Mouse (Mus musculus): Measurements from ENCODE around the gene Ube2g1. TPM values are rescaled to one million over a fixed set of nuclear protein-coding genes. Genes with fewer than 3 reads are reported as not detected.

The Ube2g1 gene
- polyA plus RNA-seq (2012; rRNA removed; ENCODE audit: low replicate concordance), result 7.2 and 12.7 TPM in 2 replicates

GRCm38 (mm10) chr11:72606694-72607407 lies at the start of gene Ube2g1:
Gene Ube2g1 (plus strand): TSS chr11:72607283.

GRCm38 (mm10) chr11:72689551-72690510 lies 82.7 kb downstream of the Ube2g1 start, which contains the start of gene Ankfy1:
Gene Ankfy1 (plus strand): TSS chr11:72690006.

Other genes with a start within 250 kb of the Ube2g1 start
- not detected in 2 replicates for gene Tekt1, start 244.8 kb upstream of the Ube2g1 start, polyA plus RNA-seq (2012; rRNA removed; ENCODE audit: low replicate concordance)
- gene Smtnl2, start 195.6 kb upstream of the Ube2g1 start, polyA plus RNA-seq (2012; rRNA removed; ENCODE audit: low replicate concordance), result 3.9 and 4.8 TPM in 2 replicates
- gene Ggt6, start 171.8 kb upstream of the Ube2g1 start, polyA plus RNA-seq (2012; rRNA removed; ENCODE audit: low replicate concordance), result 39.0 and 66.5 TPM in 2 replicates
- gene Mybbp1a, start 165.9 kb upstream of the Ube2g1 start, polyA plus RNA-seq (2012; rRNA removed; ENCODE audit: low replicate concordance), result 14.4 and 22.7 TPM in 2 replicates
- 69.8 and 92.7 TPM in 2 replicates for gene Spns2, start 117.4 kb upstream of the Ube2g1 start, polyA plus RNA-seq (2012; rRNA removed; ENCODE audit: low replicate concordance)
- gene Spns3, start 56.8 kb upstream of the Ube2g1 start, polyA plus RNA-seq (2012; rRNA removed; ENCODE audit: low replicate concordance), result 3.1 and 8.6 TPM in 2 replicates
- 13.5 and 15.0 TPM in 2 replicates for gene Ankfy1, start 82.7 kb downstream of the Ube2g1 start, polyA plus RNA-seq (2012; rRNA removed; ENCODE audit: low replicate concordance)
- gene Cyb5d2, start 188.9 kb downstream of the Ube2g1 start, polyA plus RNA-seq (2012; rRNA removed; ENCODE audit: low replicate concordance), result 2.1 and 3.0 TPM in 2 replicates
- 48.3 and 72.8 TPM in 2 replicates for gene Zzef1, start 188.9 kb downstream of the Ube2g1 start, polyA plus RNA-seq (2012; rRNA removed; ENCODE audit: low replicate concordance)